Mouse (Mus musculus) brain, embryonic 14.5 days (tissue): Measurements from ENCODE around the gene Olfr959.

Experiments used
- CTCF ChIP-seq: fragments of 200-500 bp; IDR thresholded peaks from 2 replicates; pipeline ENCODE4 v1.5.1; 2012; ENCODE audit warnings: inconsistent platforms, mild to moderate bottlenecking, moderate library complexity, borderline replicate concordance; ENCODE audit not compliant: insufficient read depth, insufficient read length; ENCODE audit errors: extremely low read depth
- POLR2A ChIP-seq: fragments of 200-500 bp; IDR thresholded peaks from 2 replicates; pipeline ENCODE4 v1.6.1; 2012; ENCODE audit warnings: mild to moderate bottlenecking, inconsistent platforms, borderline replicate concordance; ENCODE audit not compliant: poor library complexity, insufficient read depth, insufficient read length, severe bottlenecking; ENCODE audit errors: extremely low read depth

GRCm38 (mm10) chr9:39602536-39603332 is 27.4 kb upstream of the Olfr959 start:
- TF ChIP-seq CTCF (no peak), POLR2A (no peak)
